Mouse (Mus musculus) liver, postnatal 0 days (tissue): Measurements from ENCODE around the gene Rnf126. TPM values are rescaled to one million over a fixed set of nuclear protein-coding genes. Genes with fewer than 3 reads are reported as not detected.

Experiments used
- ATAC-seq: fragments of 200-750 bp; cut with Nextera tagmentation; 2 replicates; pipeline ENCODE4 v1.8.0; 2017; ENCODE audit warnings: mild to moderate bottlenecking, moderate library complexity
- DNase-seq: peaks from one replicate; pipeline ENCODE4 v3.0.0-alpha.2; 2016
- H3K27ac ChIP-seq: fragments of 300-500 bp; sonication (generic); 2 replicates; pipeline ENCODE4 v1.5.1; 2014; ENCODE audit warnings: antibody characterized with exemption, moderate library complexity, mild to moderate bottlenecking, low read depth
- H3K27me3 ChIP-seq: fragments of 300-500 bp; sonication (generic); 2 replicates; pipeline ENCODE4 v1.6.1; 2014; ENCODE audit warnings: low read length, control low read depth, mixed read lengths; ENCODE audit not compliant: insufficient read depth
- H3K36me3 ChIP-seq: fragments of 300-500 bp; sonication (generic); replicated peaks from 2 replicates; pipeline ENCODE4 v1.6.1; 2014; ENCODE audit warnings: mild to moderate bottlenecking, control low read depth, low read length, moderate library complexity, mixed read lengths; ENCODE audit not compliant: insufficient read depth
- H3K4me1 ChIP-seq: fragments of 300-500 bp; sonication (generic); 2 replicates; pipeline ENCODE4 v1.6.1; 2014; ENCODE audit warnings: antibody characterized with exemption, mild to moderate bottlenecking, control low read depth; ENCODE audit not compliant: insufficient read depth
- H3K4me2 ChIP-seq: fragments of 300-500 bp; sonication (generic); 2 replicates; pipeline ENCODE4 v1.6.1; 2014; ENCODE audit warnings: low read depth, mild to moderate bottlenecking, low read length, moderate library complexity, mixed read lengths
- H3K4me3 ChIP-seq: fragments of 300-500 bp; sonication (generic); 2 replicates; pipeline ENCODE4 v1.5.1; 2014; ENCODE audit warnings: low read depth, low read length
- H3K9ac ChIP-seq: fragments of 300-500 bp; sonication (generic); replicated peaks from 2 replicates; pipeline ENCODE4 v1.6.1; 2014; ENCODE audit warnings: mild to moderate bottlenecking, moderate library complexity
- H3K9me3 ChIP-seq: fragments of 300-500 bp; sonication (generic); 2 replicates; pipeline ENCODE4 v1.6.1; 2016; ENCODE audit warnings: mild to moderate bottlenecking, control low read depth, low read length, mixed read lengths
- CTCF ChIP-seq: sonication (generic); IDR thresholded peaks from 2 replicates; pipeline ENCODE4 v1.5.1; 2016; ENCODE audit warnings: antibody characterized with exemption, low read depth
- EP300 ChIP-seq: IDR thresholded peaks from 2 replicates; pipeline ENCODE4 v1.6.1; 2016; ENCODE audit warnings: antibody characterized with exemption, low read depth, mild to moderate bottlenecking
- WGBS: fragments of 180-500 bp; shearing (Covaris S2); extraction: QIAGEN DNeasy Blood & Tissue Kit; methylation state at CpG from one replicate; pipeline ENCODE4 v1.1.7; 2014; ENCODE audit not compliant: insufficient replicate concordance; 5-methylcytosine and 5-hydroxymethylcytosine counted together
- polyA plus RNA-seq: library from polyadenylated mRNA; unstranded; fragments of >200 nt; fragmentation: Nextera tagmentation; extraction: Ambion mirVana; gene quantifications from 2 replicates; pipeline ENCODE4 v1.2.1, GENCODE M21; 2015

The Rnf126 gene
- polyA plus RNA-seq, 1 experiment from 2014 or later = 28.2 TPM

GRCm38 (mm10) chr10:79743650-79744365 is 22.9 kb downstream of the Rnf126 start:
- Histone ChIP-seq H3K9ac (no peak overlapping the region), H3K9me3 (no peaks in the 10 kb centered on the region), H3K4me1 (peaks cover 16% of the 10 kb centered on the region), H3K4me2 (no peak overlapping the region), H3K27me3 (no peaks in the 10 kb centered on the region), H3K27ac (no peak overlapping the region), H3K36me3 (peaks cover 34% of the 10 kb centered on the region), H3K4me3 (no peak overlapping the region)
- TF ChIP-seq EP300 (no peak), CTCF (no peak)
- ATAC-seq (no peak), DNase-seq (no peak)
- 91% methylated on average over 15 of the region's 15 CpGs for WGBS

- H3K36me3 ChIP-seq = peaks cover 38% of the 10 kb centered on the region
- no peak overlapping the region for H3K4me3 ChIP-seq
- H3K9me3 ChIP-seq = no peaks in the 10 kb centered on the region
- H3K27ac ChIP-seq = no peak overlapping the region
- H3K4me1 ChIP-seq = peaks cover 16% of the 10 kb centered on the region
- TF ChIP-seq CTCF (no peak), EP300 (no peak)
- H3K4me2 ChIP-seq = no peak overlapping the region
- H3K9ac ChIP-seq = no peak overlapping the region
- WGBS = 86% methylated on average over 11 of the region's 11 CpGs
- ATAC-seq = no peak
- DNase-seq = no peak
- H3K27me3 ChIP-seq = no peaks in the 10 kb centered on the region
Observed at GRCm38 (mm10) chr10:79743161-79743560, 23.6 kb downstream of the Rnf126 start.

GRCm38 (mm10) chr10:79740863-79741262 is 25.9 kb downstream of the Rnf126 start:
- Histone ChIP-seq H3K4me1 (peaks cover 8% of the 10 kb centered on the region), H3K4me2 (no peak overlapping the region), H3K4me3 (no peak overlapping the region), H3K36me3 (peaks cover 57% of the 10 kb centered on the region), H3K27ac (no peak overlapping the region), H3K9me3 (0 out of 2 replicates have a peak, but pooled peaks cover under 1% of the 10 kb centered on the region), H3K27me3 (no peaks in the 10 kb centered on the region), H3K9ac (no peak overlapping the region)
- WGBS = 81% methylated on average over 11 of the region's 11 CpGs
- DNase-seq (no peak), ATAC-seq (no peak)
- peak; percentile 29 for TF ChIP-seq CTCF
- no peak for TF ChIP-seq EP300

- ATAC-seq = no peak
- H3K36me3 ChIP-seq = peaks cover 60% of the 10 kb centered on the region
- no peaks in the 10 kb centered on the region for H3K27me3 ChIP-seq
- H3K4me3 ChIP-seq = no peak overlapping the region
- 90% methylated on average over 28 of the region's 28 CpGs for WGBS
- no peak overlapping the region for H3K4me2 ChIP-seq
- DNase-seq = no peak
- H3K4me1 ChIP-seq = no peaks in the 10 kb centered on the region
- TF ChIP-seq EP300 = no peak
- no peak for TF ChIP-seq CTCF
- H3K27ac ChIP-seq = no peak overlapping the region
- 0 out of 2 replicates have a peak, but pooled peaks cover 5% of the 10 kb centered on the region for H3K9me3 ChIP-seq
- H3K9ac ChIP-seq = no peak overlapping the region
Observed at GRCm38 (mm10) chr10:79739234-79739633, 27.5 kb downstream of the Rnf126 start.

GRCm38 (mm10) chr10:79738259-79738658 is 28.5 kb downstream of the Rnf126 start:
- Histone ChIP-seq H3K4me3 (no peak overlapping the region), H3K27me3 (no peaks in the 10 kb centered on the region), H3K27ac (no peak overlapping the region), H3K4me2 (no peak overlapping the region), H3K9ac (no peak overlapping the region), H3K36me3 (peaks cover 56% of the 10 kb centered on the region), H3K9me3 (0 out of 2 replicates have a peak, but pooled peaks cover 5% of the 10 kb centered on the region), H3K4me1 (no peaks in the 10 kb centered on the region)
- peak; percentile 57 for DNase-seq
- 85% methylated on average over 10 of the region's 10 CpGs for WGBS
- no peak for ATAC-seq
- TF ChIP-seq EP300 (no peak), CTCF (peak; percentile 77)

- no peak for DNase-seq
- H3K9ac ChIP-seq = no peak overlapping the region
- H3K4me2 ChIP-seq = no peak overlapping the region
- H3K27me3 ChIP-seq = no peaks in the 10 kb centered on the region
- TF ChIP-seq CTCF = no peak
- no peak for TF ChIP-seq EP300
- 0 out of 2 replicates have a peak, but pooled peaks cover 5% of the 10 kb centered on the region for H3K9me3 ChIP-seq
- ATAC-seq = no peak
- H3K36me3 ChIP-seq = peaks cover 53% of the 10 kb centered on the region
- H3K27ac ChIP-seq = no peak overlapping the region
- WGBS = 85% methylated on average over 13 of the region's 14 CpGs
- no peak overlapping the region for H3K4me3 ChIP-seq
- H3K4me1 ChIP-seq = no peaks in the 10 kb centered on the region
Observed at GRCm38 (mm10) chr10:79736706-79737105, 30.0 kb downstream of the Rnf126 start.
